Mouse (Mus musculus): ENCODE data around the gene Rad51b. TPM values are rescaled to one million over a fixed set of nuclear protein-coding genes. Genes with fewer than 3 reads are reported as not detected.

Rad51b gene
- polyA plus RNA-seq, 1 experiment from 2014 or later: 6.4 TPM

DNA sequence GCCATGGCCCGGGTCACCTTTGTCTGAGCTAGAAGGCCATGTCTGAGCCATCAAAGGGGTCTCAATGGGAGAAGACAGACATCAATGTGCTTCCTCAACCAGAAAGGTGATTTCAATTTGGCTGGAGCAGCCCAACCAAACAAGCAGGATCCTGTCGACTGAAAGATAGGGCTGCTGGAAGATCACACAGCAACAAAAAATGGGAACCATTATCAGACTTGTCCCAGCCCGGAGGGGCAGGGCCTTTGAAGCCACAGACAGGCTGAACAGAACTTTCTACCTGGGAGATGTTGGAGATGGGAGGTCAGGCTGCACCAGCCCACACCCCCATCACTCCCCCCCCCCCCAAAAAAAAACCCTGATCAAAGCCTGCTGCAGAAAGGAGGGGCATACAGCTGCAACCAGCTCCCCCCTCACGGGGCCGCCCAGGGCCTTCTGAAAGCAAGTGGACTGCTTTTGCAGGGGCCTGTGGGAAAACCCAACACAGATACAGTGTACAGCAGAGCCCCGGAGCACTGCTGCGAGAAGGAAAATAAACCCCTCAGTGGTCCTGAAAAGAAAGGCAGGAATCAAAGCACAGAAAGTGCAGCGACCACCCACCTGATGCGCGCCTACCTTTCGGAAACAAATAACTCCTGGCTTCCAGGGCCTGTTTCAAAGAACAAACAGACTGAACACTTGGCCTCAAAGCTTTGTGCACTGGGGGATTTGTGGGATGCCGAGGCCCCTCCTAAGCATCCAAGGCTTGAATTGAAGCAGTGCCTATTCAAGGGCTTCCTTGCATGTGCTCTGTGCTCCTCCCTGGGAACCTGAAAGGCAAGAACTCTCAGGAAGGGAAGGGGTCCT, 542.2 kb downstream of the Rad51b start:
- Histone ChIP-seq H3K4me1 (peaks cover 75% of the 10 kb centered on the region), H3K36me3 (replicated peaks) (no peaks in the 10 kb centered on the region), H3K4me3 (no peak overlapping the region), H3K9me3 (no peaks in the 10 kb centered on the region), H3K27ac (replicated peaks) (peak overlapping the region; percentile 85), H3K27me3 (replicated peaks; ENCODE audit: low read depth, poor library complexity, severe bottlenecking) (no peaks in the 10 kb centered on the region)
- WGBS: 43% methylated on average over 12 of the region's 12 CpGs
- DNase-seq (ENCODE audit: low spot score): no peak

DNA sequence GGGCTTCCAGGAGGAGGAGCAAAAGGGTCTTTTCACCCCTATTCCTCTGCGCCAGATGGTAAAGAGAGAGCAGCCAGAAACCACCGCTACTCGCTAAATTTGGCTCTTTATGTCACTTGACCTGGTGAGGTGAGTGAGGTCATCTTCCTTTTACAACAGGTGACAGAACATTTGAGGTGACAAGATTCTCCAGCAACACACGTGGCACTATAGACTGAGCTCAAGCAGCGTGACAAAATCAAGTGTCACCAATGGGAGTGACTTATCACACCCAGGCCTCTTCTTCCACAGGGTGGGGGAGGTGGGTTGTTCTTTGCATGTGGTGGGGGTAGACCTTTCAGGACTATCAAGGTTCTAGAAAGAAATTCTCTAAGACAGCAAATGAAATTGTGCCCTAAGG, 543.4 kb downstream of the Rad51b start:
- 66% methylated on average over 5 of the region's 5 CpGs for WGBS
- no peak for DNase-seq (ENCODE audit: low spot score)
- Histone ChIP-seq H3K4me3 (no peak overlapping the region), H3K27me3 (replicated peaks; ENCODE audit: low read depth, poor library complexity, severe bottlenecking) (no peaks in the 10 kb centered on the region), H3K9me3 (no peaks in the 10 kb centered on the region), H3K27ac (replicated peaks) (peak overlapping the region; percentile 85), H3K4me1 (peaks cover 86% of the 10 kb centered on the region), H3K36me3 (replicated peaks) (no peaks in the 10 kb centered on the region)

DNA sequence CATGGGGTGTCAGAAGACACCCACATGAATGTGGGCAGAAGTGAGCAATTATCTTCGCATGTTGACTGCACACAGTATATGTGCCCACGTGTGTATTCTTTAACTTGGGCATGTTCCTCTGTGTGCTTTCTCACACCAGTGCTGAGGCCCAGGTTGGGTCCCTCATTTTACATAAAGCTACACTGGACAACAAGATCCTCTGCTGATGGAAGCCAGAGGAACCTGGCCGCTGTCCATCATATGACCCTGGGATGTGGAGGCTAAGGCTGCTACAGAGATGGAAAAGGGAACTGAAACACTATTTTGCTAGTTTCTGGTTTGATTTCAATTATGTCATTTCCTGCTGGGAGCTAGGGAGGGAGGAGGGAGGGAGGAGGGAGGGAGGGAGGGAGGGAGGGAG, 544.2 kb downstream of the Rad51b start:
- peak overlapping the region; percentile 85 for H3K27ac ChIP-seq (replicated peaks)
- 86% methylated on average over 3 of the region's 3 CpGs for WGBS
- H3K36me3 ChIP-seq (replicated peaks): no peaks in the 10 kb centered on the region
- no peak for DNase-seq (ENCODE audit: low spot score)
- H3K27me3 ChIP-seq (replicated peaks; ENCODE audit: low read depth, poor library complexity, severe bottlenecking): no peaks in the 10 kb centered on the region
- H3K9me3 ChIP-seq: no peaks in the 10 kb centered on the region
- peaks cover 94% of the 10 kb centered on the region for H3K4me1 ChIP-seq
- H3K4me3 ChIP-seq: no peak overlapping the region

DNA sequence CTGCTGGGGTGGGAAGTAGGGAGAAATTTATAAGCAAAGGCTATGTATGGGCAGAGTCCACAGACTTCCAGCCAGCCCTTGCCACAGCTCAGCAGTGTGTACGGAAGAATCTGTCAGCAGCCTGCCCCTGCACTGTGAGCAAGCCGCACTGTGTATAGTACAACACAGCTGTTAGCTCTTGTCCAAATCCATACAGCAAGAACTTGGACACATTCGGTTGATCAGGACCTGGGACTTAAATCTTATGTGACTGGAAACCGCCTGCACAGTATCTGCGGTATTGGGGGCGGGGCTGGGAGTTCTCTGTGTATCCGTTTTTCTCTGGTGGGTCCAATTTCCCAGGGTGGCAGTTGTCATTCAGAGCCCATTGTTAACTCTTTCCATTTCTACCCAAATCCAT, 545.2 kb downstream of the Rad51b start:
- WGBS: 43% methylated on average over 7 of the region's 7 CpGs
- no peaks in the 10 kb centered on the region for H3K9me3 ChIP-seq
- H3K4me1 ChIP-seq: peaks cover 100% of the 10 kb centered on the region
- DNase-seq (ENCODE audit: low spot score): no peak
- H3K36me3 ChIP-seq (replicated peaks): no peaks in the 10 kb centered on the region
- H3K4me3 ChIP-seq: no peak overlapping the region
- peak overlapping the region; percentile 85 for H3K27ac ChIP-seq (replicated peaks)
- no peaks in the 10 kb centered on the region for H3K27me3 ChIP-seq (replicated peaks; ENCODE audit: low read depth, poor library complexity, severe bottlenecking)

DNA sequence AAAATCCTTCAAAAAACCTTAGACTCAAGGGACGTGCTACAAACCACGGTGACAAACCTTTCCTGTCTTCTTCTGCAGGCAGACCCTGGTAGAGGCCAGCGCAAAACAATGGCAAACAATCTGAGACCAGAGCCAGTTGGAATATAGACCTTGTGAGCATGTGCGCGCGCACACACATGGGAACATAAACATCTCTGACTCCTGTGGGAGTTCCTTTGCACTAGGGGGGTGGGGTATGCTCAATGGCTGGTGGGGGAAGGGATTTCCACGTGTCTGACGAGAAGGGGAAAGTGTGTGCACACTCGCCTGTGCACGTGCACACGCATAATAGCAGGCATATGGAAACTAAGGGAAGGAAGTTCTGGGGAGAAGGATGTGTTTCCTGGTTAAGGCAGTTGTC, 545.9 kb downstream of the Rad51b start:
- DNase-seq (ENCODE audit: low spot score): no peak
- Histone ChIP-seq H3K27me3 (replicated peaks; ENCODE audit: low read depth, poor library complexity, severe bottlenecking) (no peaks in the 10 kb centered on the region), H3K4me1 (peaks cover 100% of the 10 kb centered on the region), H3K27ac (replicated peaks) (peak overlapping the region; percentile 85), H3K4me3 (no peak overlapping the region), H3K9me3 (no peaks in the 10 kb centered on the region), H3K36me3 (replicated peaks) (no peaks in the 10 kb centered on the region)
- 62% methylated on average over 11 of the region's 11 CpGs for WGBS

DNA sequence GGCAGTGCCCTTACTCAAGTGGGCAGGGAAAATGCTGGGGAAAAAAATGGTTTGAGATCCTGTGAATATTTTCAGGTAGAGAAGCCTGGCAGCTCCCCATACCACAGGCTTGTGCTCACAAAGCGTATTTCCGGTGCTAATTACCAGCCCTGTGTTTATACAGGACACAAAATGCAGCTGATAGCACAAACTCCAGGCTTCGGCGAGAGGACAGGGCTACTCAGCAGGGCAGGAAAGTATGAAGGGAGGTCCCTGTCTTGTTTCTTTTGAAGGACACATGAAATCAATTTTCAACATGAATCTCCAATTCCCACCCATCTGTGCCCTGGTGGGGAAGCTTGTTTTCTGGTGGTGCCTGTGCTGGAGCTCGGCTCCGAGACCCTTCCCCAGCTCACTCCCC, 546.4 kb downstream of the Rad51b start:
- 32% methylated on average over 6 of the region's 6 CpGs for WGBS
- DNase-seq (ENCODE audit: low spot score): no peak
- H3K4me1 ChIP-seq: peaks cover 100% of the 10 kb centered on the region
- no peaks in the 10 kb centered on the region for H3K27me3 ChIP-seq (replicated peaks; ENCODE audit: low read depth, poor library complexity, severe bottlenecking)
- H3K36me3 ChIP-seq (replicated peaks): no peaks in the 10 kb centered on the region
- H3K4me3 ChIP-seq: no peak overlapping the region; the same call in 1 of the 2 replicates
- peak overlapping the region; percentile 85 for H3K27ac ChIP-seq (replicated peaks)
- no peaks in the 10 kb centered on the region for H3K9me3 ChIP-seq

DNA sequence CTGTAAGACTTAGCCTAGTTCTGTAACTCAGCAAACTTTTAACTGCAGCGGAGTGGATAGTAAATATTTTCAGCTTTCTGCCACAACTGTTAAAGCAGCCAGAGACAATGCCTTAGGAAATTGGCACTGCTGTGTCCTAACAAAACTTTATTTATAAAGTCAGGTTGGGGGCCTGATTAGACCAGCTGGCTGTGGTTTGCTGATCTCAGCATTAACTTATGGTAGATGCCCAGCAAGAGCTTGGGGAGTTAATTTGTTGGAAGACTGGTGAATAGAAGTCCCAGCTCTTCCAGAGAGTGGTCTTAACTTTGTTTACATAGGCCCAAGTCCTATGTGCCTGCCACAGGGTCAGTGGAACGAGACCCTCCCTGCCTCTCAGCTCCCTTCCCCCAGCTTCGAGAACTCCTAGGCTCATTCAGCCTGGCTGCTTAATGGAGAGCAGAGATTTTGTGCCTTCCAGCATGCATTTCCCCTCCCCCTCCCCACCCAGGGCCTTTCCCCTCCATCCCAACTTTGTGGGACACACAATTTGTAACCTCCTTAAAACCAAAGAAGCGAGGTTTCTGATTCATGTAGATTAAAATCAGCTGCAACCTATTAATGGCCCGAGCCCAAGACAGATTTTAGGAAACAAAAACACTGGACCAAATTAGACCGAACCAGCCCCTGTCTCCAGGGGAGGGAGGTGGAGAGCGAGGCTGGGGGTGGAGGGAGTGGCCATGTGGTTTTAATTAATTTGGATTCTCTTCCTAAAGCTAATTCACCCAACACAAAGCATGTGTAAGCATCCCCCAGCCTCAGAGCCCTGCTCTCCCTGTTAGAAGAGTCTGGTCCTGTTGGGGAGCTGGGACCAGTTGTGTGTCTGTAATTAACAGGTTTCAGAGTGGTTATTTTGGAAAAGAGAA, 549.4 kb downstream of the Rad51b start:
- WGBS: 12% methylated on average over 7 of the region's 7 CpGs
- H3K27ac ChIP-seq (replicated peaks): peak overlapping the region; percentile 85
- DNase-seq (ENCODE audit: low spot score): peak; percentile 89
- no peaks in the 10 kb centered on the region for H3K9me3 ChIP-seq
- H3K4me1 ChIP-seq: peaks cover 90% of the 10 kb centered on the region
- no peak overlapping the region for H3K4me3 ChIP-seq
- H3K36me3 ChIP-seq (replicated peaks): no peaks in the 10 kb centered on the region
- H3K27me3 ChIP-seq (replicated peaks; ENCODE audit: low read depth, poor library complexity, severe bottlenecking): no peaks in the 10 kb centered on the region

DNA sequence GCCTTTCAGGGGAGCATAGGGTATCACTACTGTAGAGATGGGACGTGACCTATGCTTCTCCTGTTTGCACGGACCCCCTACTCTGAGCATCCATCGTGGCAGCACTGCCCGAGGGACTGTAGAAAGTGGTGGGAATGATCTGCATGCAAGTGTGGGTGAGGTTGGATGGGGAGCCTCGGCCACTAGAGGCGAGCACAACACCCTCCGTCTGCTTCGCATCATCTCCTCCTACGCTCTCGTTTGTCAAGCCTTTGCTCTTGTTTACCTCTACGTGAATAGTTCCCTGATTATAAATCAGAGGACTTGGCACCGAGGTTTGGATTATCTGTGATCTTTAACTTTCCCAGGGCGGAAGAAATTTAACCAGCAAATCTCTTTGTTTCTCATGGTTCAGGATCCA, 551.5 kb downstream of the Rad51b start:
- H3K9me3 ChIP-seq: no peaks in the 10 kb centered on the region; the same call in 1 of the 2 replicates
- H3K36me3 ChIP-seq (replicated peaks): no peaks in the 10 kb centered on the region
- 53% methylated on average over 13 of the region's 13 CpGs for WGBS
- peaks cover 75% of the 10 kb centered on the region for H3K4me1 ChIP-seq
- H3K27ac ChIP-seq (replicated peaks): peak overlapping the region; percentile 85
- no peak for DNase-seq (ENCODE audit: low spot score)
- H3K4me3 ChIP-seq: no peak overlapping the region
- no peaks in the 10 kb centered on the region for H3K27me3 ChIP-seq (replicated peaks; ENCODE audit: low read depth, poor library complexity, severe bottlenecking)

DNA sequence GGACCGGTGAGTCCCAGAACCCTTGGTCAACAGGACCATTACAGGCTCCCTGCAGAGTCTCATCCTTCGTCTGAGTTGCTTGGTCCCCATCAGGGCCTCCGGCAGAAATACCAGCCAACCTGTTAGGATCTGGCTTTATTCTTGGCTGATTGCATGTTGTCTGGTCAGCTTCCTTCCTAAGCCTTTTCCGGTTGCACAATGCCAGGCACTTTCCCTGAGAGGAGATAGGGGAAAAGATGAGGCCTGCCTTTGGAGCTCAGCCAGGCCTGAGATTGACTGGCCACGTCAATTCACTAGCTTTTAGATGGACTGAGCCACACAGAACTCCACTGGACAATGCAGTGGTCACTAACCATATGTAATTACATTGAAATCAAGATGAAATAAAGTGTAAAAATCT, 552.9 kb downstream of the Rad51b start:
- no peaks in the 10 kb centered on the region for H3K27me3 ChIP-seq (replicated peaks; ENCODE audit: low read depth, poor library complexity, severe bottlenecking)
- no peak for DNase-seq (ENCODE audit: low spot score)
- 84% methylated on average over 5 of the region's 5 CpGs for WGBS
- H3K27ac ChIP-seq (replicated peaks): peak overlapping the region; percentile 60; the same call in 1 of the 2 replicates
- no peaks in the 10 kb centered on the region for H3K36me3 ChIP-seq (replicated peaks)
- peaks cover 71% of the 10 kb centered on the region for H3K4me1 ChIP-seq
- no peaks in the 10 kb centered on the region; the same call in 1 of the 2 replicates for H3K9me3 ChIP-seq
- no peak overlapping the region for H3K4me3 ChIP-seq

DNA sequence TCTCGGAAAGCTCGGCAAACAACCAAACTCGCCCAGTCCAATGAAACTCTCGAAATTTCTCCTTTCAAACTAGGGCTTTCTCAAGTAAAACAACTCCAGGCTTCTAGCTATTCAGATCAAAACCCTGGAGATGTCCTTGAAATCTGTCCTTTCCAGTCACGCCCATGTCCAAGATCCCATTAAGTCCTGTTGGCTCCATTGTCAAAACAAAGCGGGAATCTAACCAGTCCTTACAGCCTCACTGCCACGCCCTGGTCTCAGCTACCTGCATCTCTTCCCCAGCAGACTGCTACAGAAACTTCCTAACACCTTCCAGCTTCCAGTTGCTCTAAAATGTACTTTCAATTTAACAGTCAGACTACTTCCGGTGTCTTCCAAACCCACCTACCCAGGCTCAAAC, 554.8 kb downstream of the Rad51b start:
- peaks cover 71% of the 10 kb centered on the region for H3K4me1 ChIP-seq
- H3K9me3 ChIP-seq: no peaks in the 10 kb centered on the region; the same call in 1 of the 2 replicates
- H3K36me3 ChIP-seq (replicated peaks): no peaks in the 10 kb centered on the region
- WGBS: 90% methylated on average over 8 of the region's 8 CpGs
- H3K27me3 ChIP-seq (replicated peaks; ENCODE audit: low read depth, poor library complexity, severe bottlenecking): no peaks in the 10 kb centered on the region
- peak overlapping the region; percentile 7; the same call in 1 of the 2 replicates for H3K27ac ChIP-seq (replicated peaks)
- DNase-seq (ENCODE audit: low spot score): no peak
- H3K4me3 ChIP-seq: no peak overlapping the region

DNA sequence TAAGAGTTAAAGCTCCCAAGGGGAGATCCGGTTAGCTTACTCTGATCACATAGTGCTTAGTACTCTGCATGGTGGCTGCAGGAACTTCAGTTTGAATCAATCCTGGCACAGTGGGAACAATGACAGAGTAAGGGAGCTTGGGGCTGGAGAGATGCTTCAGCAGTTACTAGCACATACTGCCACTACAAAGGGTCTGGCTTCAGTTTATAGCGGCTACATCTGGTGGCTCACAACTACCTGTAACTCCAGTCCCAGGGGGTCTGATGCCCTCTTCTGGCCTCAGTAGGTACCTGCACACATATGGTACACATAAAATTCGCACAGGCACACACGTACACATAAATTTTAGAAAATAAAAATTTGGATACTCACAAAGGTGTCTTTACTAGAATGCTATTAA, 555.5 kb downstream of the Rad51b start:
- no peak overlapping the region for H3K4me3 ChIP-seq
- H3K4me1 ChIP-seq: peaks cover 69% of the 10 kb centered on the region
- WGBS: 95% methylated on average over 4 of the region's 4 CpGs

DNA sequence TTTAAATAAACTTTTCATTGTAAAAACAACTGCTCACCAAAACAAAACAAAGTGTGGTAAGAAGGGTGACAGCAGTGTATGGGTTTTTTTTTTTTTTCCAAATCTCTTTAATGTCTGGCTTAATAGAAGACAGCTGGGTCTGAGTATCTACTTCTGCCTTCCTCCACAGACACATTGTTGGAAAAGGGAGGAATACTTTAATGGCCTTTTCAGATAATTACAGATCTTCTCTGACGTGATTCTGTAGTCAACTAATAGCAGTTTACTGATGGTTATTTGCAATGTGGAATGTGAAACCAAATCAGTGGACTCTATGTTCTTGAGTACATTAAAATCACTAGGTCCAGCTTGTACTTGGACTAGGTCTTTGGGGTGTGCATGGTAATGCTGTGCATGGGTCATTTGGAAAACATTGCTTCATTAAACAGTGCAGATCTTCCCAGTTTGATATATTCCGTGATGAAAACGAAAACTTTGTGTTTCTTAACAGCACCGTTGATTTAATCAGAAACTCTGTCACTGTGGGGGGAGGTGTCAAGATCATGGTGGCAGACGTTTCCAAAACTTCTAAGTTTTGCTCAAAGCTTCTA, 556.9 kb downstream of the Rad51b start:
- peaks cover 69% of the 10 kb centered on the region for H3K4me1 ChIP-seq

More for the DNA sequence above, 555.5 kb downstream of the Rad51b start:
- H3K27ac ChIP-seq (replicated peaks): no peak overlapping the region
- H3K9me3 ChIP-seq: no peaks in the 10 kb centered on the region; the same call in 1 of the 2 replicates
- no peaks in the 10 kb centered on the region for H3K27me3 ChIP-seq (replicated peaks; ENCODE audit: low read depth, poor library complexity, severe bottlenecking)
- no peak for DNase-seq (ENCODE audit: low spot score)
- H3K36me3 ChIP-seq (replicated peaks): no peaks in the 10 kb centered on the region

More for the DNA sequence above, 556.9 kb downstream of the Rad51b start:
- Histone ChIP-seq H3K36me3 (replicated peaks) (no peaks in the 10 kb centered on the region), H3K27ac (replicated peaks) (no peak overlapping the region), H3K9me3 (no peaks in the 10 kb centered on the region; the same call in 1 of the 2 replicates), H3K4me3 (no peak overlapping the region), H3K27me3 (replicated peaks; ENCODE audit: low read depth, poor library complexity, severe bottlenecking) (no peaks in the 10 kb centered on the region)
- no peak for DNase-seq (ENCODE audit: low spot score)
- 72% methylated on average over 5 of the region's 5 CpGs for WGBS

All from embryonic facial prominence, embryonic 10.5 days (tissue).